Mouse (Mus musculus): ENCODE measurements around the gene Ehbp1l1. TPM values are rescaled to one million over a fixed set of nuclear protein-coding genes. Genes with fewer than 3 reads are reported as not detected.

The Ehbp1l1 gene
- polyA plus RNA-seq, 1 experiment from 2014 or later: 10.8 TPM

DNA sequence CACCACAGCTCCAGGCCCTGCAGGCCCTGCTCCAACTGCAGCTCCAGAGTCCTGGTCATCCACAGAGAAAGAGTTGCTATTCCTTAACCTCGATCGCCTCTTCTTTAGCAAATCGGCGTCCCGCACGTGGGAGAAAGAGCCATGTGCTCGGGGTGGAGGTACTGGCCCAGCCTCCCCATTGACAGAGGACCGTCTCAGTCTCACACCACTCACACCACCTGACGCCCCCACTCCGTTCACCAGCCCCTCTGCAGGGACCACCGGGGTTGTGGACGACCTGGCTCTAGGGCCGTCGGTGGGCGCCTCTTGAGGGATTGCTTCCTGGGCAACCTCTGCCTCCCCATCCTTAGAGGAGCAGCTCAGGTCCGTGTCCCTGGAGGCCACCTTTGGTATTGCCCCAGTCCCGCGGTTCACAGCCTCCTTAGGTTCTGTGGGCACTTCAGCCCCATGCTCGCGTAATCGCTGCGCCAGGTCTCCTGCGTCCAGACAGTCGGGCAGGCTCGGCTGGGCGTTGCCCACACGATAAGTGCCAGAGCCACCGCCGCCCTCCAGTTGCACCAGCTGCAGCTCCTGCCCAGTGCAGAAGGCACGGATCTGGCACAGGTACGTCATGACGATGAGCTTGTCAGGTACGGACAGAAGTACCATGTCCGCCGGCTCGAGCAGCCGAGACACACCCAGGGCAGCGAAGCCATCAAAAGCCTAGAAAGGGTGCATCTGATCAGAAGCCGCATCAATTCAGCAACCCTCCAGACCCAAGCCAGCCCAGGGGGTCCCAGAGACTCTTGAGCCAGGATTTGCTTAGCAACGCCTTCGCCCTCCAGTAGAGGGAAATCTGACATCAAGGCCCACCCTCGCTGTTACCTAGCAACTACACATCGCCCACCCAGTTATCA lies 10.1 kb downstream of the Ehbp1l1 start:
- 21% methylated on average over 43 of the region's 43 CpGs for WGBS
- Histone ChIP-seq H3K36me3 (peaks cover 60% of the 10 kb centered on the region), H3K4me2 (replicated peaks) (peak overlapping the region; percentile 40), H3K27me3 (no peaks in the 10 kb centered on the region; the same call in 1 of the 2 replicates), H3K9ac (peak overlapping the region; percentile 20; the same call in 1 of the 2 replicates), H3K4me1 (peaks cover 35% of the 10 kb centered on the region), H3K4me3 (peak overlapping the region; percentile 4; the same call in 1 of the 2 replicates), H3K9me3 (replicated peaks) (no peaks in the 10 kb centered on the region), H3K27ac (no peak overlapping the region)
- peak; percentile 70 for ATAC-seq (ENCODE audit: low FRiP score)

DNA sequence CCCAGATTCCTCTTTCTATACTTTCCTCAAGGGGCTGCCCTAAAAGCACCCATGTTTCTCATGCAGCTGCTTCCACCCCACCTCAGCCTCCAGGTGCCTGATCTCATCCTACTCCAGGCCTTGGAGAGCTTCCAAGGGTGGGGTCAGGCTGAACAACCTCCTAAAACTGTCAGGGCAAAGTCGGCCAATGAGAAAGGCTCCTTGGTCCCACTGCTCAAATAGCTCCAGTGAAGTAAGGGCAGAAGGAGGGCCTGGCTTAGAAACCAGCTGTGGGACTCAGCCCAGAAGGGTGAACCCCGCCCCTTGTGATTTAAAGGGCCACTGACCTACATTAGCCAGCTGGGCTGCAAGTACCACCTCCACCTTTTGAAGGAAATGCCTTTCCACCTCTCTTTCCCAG lies 12.4 kb downstream of the Ehbp1l1 start:
- ATAC-seq (ENCODE audit: low FRiP score): no peak

DNA sequence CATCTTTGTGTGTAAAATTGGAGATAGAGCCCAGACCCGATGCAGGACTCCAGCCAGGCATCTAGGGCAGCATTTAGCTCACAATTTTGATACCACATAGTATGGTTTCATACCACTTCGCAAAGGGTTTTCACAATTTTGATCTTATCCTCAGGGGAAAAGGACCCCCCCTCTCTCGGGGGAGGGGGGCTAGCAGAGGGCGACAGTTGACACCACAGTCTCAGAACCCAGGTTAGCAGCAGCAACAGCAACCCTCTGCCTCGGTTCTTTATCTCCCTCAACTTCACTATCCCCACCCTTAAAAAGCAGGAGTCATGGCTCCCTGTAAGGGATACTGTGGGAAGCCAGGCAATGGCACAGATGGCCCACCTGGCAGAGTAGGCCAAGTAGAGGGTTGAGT lies 12.9 kb downstream of the Ehbp1l1 start:
- peaks cover 60% of the 10 kb centered on the region for H3K36me3 ChIP-seq
- ATAC-seq (ENCODE audit: low FRiP score): no peak
- no peaks in the 10 kb centered on the region; the same call in 1 of the 2 replicates for H3K27me3 ChIP-seq
- 0 out of 2 replicates have a peak overlapping the region, but pooled peaks have one; percentile 32 for H3K9ac ChIP-seq
- no peak overlapping the region for H3K4me2 ChIP-seq (replicated peaks)
- no peak overlapping the region for H3K27ac ChIP-seq
- 77% methylated on average over 5 of the region's 5 CpGs for WGBS
- H3K4me1 ChIP-seq: peaks cover 35% of the 10 kb centered on the region
- no peak overlapping the region for H3K4me3 ChIP-seq
- H3K9me3 ChIP-seq (replicated peaks): no peaks in the 10 kb centered on the region

More for the DNA sequence above, 12.4 kb downstream of the Ehbp1l1 start:
- Histone ChIP-seq H3K27me3 (no peaks in the 10 kb centered on the region; the same call in 1 of the 2 replicates), H3K4me1 (peaks cover 35% of the 10 kb centered on the region), H3K27ac (no peak overlapping the region), H3K9me3 (replicated peaks) (no peaks in the 10 kb centered on the region), H3K36me3 (peaks cover 60% of the 10 kb centered on the region), H3K4me2 (replicated peaks) (no peak overlapping the region), H3K9ac (0 out of 2 replicates have a peak overlapping the region, but pooled peaks have one; percentile 32), H3K4me3 (no peak overlapping the region)
- WGBS: 14% methylated on average over 2 of the region's 2 CpGs

DNA sequence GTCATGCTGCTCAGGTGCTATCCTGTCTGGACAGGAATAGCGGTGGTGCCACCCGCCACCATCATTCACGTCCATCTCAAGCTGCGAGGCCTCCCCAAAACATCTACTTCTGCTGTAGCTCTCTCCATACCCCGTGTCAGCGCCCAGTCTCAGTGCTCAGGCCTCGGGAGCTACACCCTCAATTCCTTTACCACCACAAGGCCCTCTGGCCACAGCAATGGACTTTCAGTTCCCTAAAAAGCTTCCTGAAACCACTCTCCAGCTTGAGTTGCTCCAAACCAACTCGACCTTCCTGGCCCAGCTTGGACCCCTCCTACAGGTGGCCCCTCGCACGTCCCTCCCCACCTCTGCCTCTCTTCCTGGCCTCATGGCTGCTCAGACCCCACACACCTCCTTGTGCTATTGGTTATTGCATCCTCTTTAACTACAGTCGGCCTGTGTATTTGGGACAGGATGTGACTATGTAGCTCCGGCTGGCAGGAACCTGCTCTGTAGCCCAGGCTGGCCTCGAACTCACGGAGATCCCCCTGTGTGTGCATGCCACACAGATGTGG lies 14.1 kb downstream of the Ehbp1l1 start:
- WGBS: 94% methylated on average over 14 of the region's 14 CpGs
- no peaks in the 10 kb centered on the region; the same call in 1 of the 2 replicates for H3K27me3 ChIP-seq

DNA sequence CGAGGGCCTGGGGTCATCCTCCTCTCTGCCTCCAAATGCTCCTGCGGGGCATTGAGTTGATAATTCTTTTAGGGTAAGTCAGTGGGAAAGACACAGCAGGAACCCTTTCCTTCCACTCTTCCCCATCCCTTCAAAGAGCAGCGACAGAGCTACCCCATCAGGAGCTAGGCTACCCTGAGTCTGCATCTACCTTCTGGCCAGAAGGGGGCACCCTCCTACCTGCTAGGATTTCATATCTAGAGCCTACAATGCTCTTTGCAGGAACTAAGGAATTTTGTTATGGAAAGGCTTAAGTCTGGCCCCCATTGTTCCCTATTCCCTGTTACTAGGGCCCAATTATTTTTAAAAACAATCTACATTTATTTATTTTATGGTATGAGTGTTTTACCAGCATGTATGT lies 14.9 kb downstream of the Ehbp1l1 start:
- H3K9me3 ChIP-seq (replicated peaks): no peaks in the 10 kb centered on the region
- H3K9ac ChIP-seq: no peak overlapping the region
- H3K4me2 ChIP-seq (replicated peaks): no peak overlapping the region
- no peak overlapping the region for H3K4me3 ChIP-seq
- H3K27ac ChIP-seq: no peak overlapping the region
- ATAC-seq (ENCODE audit: low FRiP score): no peak
- no peaks in the 10 kb centered on the region for H3K27me3 ChIP-seq
- peaks cover 20% of the 10 kb centered on the region for H3K4me1 ChIP-seq
- 9% methylated on average over 3 of the region's 3 CpGs for WGBS
- H3K36me3 ChIP-seq: peaks cover 68% of the 10 kb centered on the region

More for the DNA sequence above, 14.1 kb downstream of the Ehbp1l1 start:
- Histone ChIP-seq H3K36me3 (peaks cover 62% of the 10 kb centered on the region), H3K9ac (no peak overlapping the region), H3K27ac (no peak overlapping the region), H3K4me3 (no peak overlapping the region), H3K9me3 (replicated peaks) (no peaks in the 10 kb centered on the region), H3K4me2 (replicated peaks) (no peak overlapping the region), H3K4me1 (peaks cover 28% of the 10 kb centered on the region)
- ATAC-seq (ENCODE audit: low FRiP score): no peak

DNA sequence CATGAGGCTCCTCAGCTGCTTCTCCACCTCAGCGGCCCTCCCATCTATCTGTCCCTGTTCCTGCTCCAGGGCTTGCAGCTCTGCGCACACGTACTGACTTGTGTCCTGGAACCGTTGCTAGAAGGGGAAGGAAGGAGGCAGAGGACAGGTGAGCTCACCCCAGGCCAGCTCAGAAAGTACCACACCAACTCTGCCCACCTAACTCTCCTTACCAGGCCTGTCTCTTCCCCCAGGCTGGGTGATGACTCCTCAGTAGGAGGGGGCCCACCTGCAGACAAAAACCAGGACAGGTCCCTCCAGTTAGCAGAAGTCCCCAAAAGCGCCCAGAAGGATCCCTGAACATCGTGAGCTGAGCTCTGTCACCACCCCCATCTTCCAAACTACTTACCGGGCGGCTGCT lies 15.5 kb downstream of the Ehbp1l1 start:
- no peaks in the 10 kb centered on the region for H3K9me3 ChIP-seq (replicated peaks)
- WGBS: 71% methylated on average over 8 of the region's 8 CpGs
- no peak for ATAC-seq (ENCODE audit: low FRiP score)
- H3K27me3 ChIP-seq: no peaks in the 10 kb centered on the region
- peaks cover 14% of the 10 kb centered on the region for H3K4me1 ChIP-seq
- H3K4me3 ChIP-seq: no peak overlapping the region
- H3K27ac ChIP-seq: no peak overlapping the region
- H3K36me3 ChIP-seq: peaks cover 71% of the 10 kb centered on the region
- no peak overlapping the region for H3K9ac ChIP-seq
- H3K4me2 ChIP-seq (replicated peaks): no peak overlapping the region

DNA sequence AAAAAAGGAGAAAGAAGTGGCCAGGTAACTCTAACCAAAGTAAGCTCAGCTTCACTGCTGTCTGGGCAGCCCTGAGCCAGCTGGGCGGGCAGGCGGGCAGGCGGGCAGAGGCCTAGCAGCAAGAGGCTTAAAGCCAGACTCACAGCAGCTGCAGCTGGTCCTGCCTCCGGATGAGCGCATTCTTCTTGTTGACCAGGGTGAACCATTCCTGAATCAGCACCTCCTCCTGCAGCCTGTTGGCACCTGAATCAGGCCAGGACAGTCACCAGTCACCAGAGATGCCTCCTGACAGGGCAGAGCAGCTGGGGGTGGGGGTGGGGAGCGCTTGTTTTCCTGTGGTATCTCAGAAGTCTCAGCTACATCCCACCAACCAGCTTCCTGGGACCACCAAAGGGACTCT lies 16.0 kb downstream of the Ehbp1l1 start:
- Histone ChIP-seq H3K4me1 (peaks cover 9% of the 10 kb centered on the region; the same call in 1 of the 2 replicates), H3K36me3 (peaks cover 71% of the 10 kb centered on the region), H3K9ac (no peak overlapping the region), H3K4me3 (no peak overlapping the region), H3K9me3 (replicated peaks) (no peaks in the 10 kb centered on the region), H3K27ac (no peak overlapping the region), H3K4me2 (replicated peaks) (no peak overlapping the region), H3K27me3 (no peaks in the 10 kb centered on the region)
- 93% methylated on average over 6 of the region's 6 CpGs for WGBS
- ATAC-seq (ENCODE audit: low FRiP score): no peak

DNA sequence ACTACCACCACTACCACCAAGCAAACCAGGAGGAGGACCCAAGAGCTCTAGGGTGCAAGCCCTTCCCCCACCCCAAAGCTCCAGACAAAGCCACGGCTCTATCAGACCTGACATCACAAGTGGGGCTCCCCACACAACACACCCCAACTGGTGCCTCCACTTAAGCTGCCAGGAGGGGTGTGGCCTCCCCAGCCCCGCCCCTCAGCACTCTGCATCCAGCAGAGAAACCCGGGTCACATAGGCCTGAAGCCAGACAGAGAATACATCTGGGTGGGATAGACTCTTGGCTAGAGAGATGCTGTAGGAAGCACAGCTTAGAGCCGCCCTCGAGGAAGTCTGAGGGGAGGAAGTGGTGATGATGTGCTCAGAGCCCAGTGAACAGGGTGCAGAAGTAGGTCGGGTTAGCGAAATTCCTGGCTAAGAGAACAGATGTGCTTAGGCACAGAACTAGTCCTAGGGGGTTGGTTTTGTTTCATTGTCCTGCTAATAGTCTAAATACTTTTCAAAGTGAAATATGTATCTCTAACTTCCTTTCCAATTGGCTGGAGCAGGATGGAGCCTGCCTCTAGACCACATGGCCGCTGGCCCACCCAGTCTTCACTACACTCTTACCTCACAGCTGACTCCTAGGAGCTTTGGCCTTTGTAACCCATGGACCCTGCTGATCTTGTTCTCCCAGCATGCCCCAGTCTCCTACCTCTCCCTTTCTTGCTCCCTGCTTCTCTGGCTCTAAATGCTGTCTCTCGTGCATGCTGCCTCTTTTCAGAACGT lies 21.1 kb downstream of the Ehbp1l1 start:
- Histone ChIP-seq H3K9me3 (replicated peaks) (no peaks in the 10 kb centered on the region), H3K4me3 (no peak overlapping the region), H3K9ac (no peak overlapping the region), H3K36me3 (peaks cover 67% of the 10 kb centered on the region), H3K4me1 (peaks cover 9% of the 10 kb centered on the region), H3K27me3 (no peaks in the 10 kb centered on the region), H3K4me2 (replicated peaks) (no peak overlapping the region), H3K27ac (no peak overlapping the region; the same call in 1 of the 2 replicates)
- no peak for ATAC-seq (ENCODE audit: low FRiP score)
- WGBS: 49% methylated on average over 10 of the region's 10 CpGs

DNA sequence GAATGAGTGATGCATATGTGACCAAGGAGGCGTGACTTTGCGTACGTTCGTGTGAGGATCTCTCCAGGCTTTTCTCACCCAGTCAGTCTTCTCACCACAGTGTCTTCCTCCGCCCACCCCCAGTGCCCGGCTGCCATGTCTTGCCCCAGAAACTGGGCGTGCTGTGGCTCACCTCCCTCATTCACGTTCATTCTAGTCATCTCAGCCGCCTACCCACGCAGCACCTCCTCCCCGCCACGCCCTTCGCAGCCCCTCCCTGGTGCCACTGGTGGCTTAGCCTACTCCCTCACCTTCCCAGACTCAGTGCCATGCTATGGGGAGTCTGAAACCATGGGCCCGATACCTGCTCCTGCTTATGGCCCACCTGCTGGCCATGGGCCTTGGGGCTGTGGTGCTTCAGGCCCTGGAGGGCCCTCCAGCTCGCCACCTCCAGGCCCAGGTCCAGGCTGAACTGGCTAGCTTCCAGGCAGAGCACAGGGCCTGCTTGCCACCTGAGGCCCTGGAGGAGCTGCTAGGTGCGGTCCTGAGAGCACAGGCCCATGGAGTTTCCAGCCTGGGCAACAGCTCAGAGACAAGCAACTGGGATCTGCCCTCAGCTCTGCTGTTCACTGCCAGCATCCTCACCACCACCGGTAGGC lies 21.8 kb downstream of the Ehbp1l1 start, which contains the start of gene Kcnk7:
Gene Kcnk7 (plus strand): TSS at position 205 of the 638 bp plus-strand sequence.
- 81% methylated on average over 17 of the region's 17 CpGs for WGBS
- ATAC-seq (ENCODE audit: low FRiP score): no peak
- peaks cover 9% of the 10 kb centered on the region for H3K4me1 ChIP-seq
- H3K9me3 ChIP-seq (replicated peaks): no peaks in the 10 kb centered on the region
- H3K4me3 ChIP-seq: no peak within 1 kb of the TSS
- no peaks in the 10 kb centered on the region for H3K27me3 ChIP-seq
- no peak within 1 kb of the TSS for H3K9ac ChIP-seq
- peak within 1 kb of the TSS; percentile 18; the same call in 1 of the 2 replicates for H3K27ac ChIP-seq
- peaks cover 69% of the 10 kb centered on the region for H3K36me3 ChIP-seq
- no peak within 1 kb of the TSS for H3K4me2 ChIP-seq (replicated peaks)

DNA sequence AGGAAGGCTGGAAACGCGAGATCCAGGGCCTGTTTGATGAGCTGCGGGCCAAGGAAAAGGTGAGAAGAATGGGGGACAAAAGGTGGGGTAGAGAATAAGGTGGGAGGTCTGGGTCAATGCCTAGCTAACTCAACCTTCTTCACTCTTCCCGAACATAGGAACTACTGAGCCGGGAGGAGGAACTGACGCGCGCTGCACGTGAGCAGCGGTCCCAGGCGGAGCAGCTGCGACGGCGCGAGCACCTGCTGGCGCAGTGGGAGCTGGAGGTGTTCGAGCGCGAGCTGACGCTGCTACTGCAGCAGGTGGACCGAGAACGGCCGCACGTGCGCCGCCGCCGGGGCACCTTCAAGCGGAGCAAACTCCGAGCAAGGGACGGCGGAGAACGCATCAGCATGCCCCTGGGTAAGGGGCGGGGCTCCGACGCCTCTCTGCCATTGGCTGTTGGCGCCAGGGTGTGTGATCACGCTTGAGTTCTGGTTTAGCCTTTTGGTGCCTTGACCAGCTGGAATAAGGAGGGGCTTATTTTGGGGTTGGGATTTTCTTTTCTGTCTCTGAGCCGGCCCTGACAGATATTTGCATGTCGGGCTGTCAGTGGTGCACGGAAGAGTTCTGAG lies 30.2 kb downstream of the Ehbp1l1 start:
- Histone ChIP-seq H3K9ac (peak overlapping the region; percentile 33; the same call in 1 of the 2 replicates), H3K4me3 (peak overlapping the region; percentile 27), H3K9me3 (replicated peaks) (no peaks in the 10 kb centered on the region), H3K27ac (no peak overlapping the region), H3K4me2 (replicated peaks) (peak overlapping the region; percentile 54), H3K36me3 (peaks cover 76% of the 10 kb centered on the region), H3K4me1 (peaks cover 42% of the 10 kb centered on the region), H3K27me3 (peaks cover 8% of the 10 kb centered on the region; the same call in 1 of the 2 replicates)
- 11% methylated on average over 41 of the region's 41 CpGs for WGBS
- ATAC-seq (ENCODE audit: low FRiP score): no peak

DNA sequence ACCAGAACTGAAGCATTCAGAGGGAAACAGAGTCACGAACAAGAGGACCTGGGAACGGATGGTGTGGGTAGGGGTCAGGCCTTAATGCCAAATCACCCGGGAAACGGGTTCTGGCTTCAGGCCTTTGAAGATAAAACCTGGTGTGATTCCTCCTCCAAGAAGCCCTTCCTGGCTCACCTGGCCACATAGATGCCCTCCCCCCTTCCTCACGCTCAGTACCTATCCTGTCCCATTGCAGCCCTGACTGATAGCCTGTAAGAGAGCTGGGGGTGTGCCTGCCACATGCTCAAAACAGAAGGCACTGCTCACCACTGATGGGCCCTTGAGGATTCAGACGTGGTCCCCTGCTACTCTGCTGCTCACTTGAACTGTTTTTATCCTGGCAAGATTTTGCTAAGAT lies 32.3 kb downstream of the Ehbp1l1 start:
- peaks cover 8% of the 10 kb centered on the region; the same call in 1 of the 2 replicates for H3K27me3 ChIP-seq
- peaks cover 59% of the 10 kb centered on the region for H3K36me3 ChIP-seq
- peaks cover 57% of the 10 kb centered on the region for H3K4me1 ChIP-seq
- no peak overlapping the region for H3K27ac ChIP-seq
- H3K4me3 ChIP-seq: no peak overlapping the region
- no peak overlapping the region for H3K9ac ChIP-seq
- WGBS: 81% methylated on average over 6 of the region's 6 CpGs
- ATAC-seq (ENCODE audit: low FRiP score): no peak
- H3K4me2 ChIP-seq (replicated peaks): no peak overlapping the region
- H3K9me3 ChIP-seq (replicated peaks): no peaks in the 10 kb centered on the region
